Mouse (Mus musculus): ENCODE results near the gene Gm6676.
"Not testable (repeated sequence)": the region's sequence is repeated elsewhere in the genome, so short reads cannot be mapped to it uniquely, and the experiment has no call there.

The Gm6676 gene

DNA sequence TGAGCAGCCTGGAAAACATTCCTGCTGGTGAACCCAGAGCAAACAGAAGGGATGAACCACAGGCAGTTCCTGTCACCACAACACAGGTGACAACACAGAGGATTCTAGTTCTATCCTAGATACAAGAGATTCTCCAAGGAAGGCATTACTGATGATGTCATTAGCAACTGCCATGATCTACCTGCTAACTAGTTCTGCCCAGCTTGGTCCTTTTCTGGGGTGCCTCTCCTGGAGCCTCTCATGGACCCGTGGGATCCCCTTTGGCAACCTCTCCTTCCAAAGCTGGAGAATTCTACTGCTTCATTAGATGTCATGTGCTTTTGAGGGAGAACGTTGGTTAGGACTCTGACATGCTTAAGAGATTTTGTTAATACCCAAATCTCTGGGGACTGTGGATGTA, at the start of gene Gm6676:
Gm6676 (minus strand) TSS at position 101 of the 400 bp plus-strand sequence.
- DNase-seq = not testable (repeated sequence)

DNA sequence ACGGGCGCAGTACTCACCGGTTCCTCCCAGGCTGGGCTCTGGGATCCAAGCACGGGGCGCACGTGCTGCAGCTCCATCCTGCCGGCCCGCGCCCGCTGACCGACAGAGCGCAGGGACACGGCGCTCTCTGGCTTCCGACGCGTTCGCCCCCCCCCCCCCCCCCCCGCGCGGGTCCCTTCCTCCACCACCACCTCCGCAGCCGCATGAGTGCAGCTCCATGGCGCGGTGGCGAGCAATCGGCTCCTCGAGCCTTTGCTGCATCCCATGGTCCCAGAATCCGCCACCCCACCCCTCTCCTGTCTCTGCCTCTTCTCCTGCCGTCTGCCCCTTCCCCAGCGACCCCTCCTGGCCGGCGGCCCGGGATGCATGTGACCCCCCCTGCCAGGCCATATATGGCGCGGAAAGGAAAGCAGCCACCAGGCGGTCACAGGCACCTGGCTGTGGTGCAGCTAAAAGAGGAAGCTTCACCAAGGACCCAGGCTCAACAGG, 49.3 kb upstream of the Gm6676 start, which contains the start of gene Gm3512:
Gm3512 (minus strand) TSS at position 51 of the 489 bp plus-strand sequence.
- DNase-seq = peak; percentile 2

DNA sequence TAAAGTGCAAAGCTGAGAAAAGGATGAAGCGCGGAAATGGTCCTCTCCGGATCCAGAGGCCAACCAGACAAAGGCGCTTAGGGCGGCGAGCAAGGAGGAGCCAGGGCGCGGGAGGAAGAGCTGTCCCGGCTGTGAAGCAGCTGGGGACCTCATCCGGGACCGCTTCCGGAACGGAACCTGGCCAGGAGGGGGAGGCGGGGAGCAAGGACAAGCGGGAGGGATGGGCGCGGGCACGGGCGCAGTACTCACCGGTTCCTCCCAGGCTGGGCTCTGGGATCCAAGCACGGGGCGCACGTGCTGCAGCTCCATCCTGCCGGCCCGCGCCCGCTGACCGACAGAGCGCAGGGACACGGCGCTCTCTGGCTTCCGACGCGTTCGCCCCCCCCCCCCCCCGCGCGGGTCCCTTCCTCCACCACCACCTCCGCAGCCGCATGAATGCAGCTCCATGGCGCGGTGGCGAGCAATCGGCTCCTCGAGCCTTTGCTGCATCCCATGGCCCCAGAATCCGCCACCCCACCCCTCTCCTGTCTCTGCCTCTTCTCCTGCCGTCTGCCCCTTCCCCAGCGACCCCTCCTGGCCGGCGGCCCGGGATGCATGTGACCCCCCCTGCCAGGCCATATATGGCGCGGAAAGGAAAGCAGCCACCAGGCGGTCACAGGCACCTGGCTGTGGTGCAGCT, 19.9 kb downstream of the Gm6676 start:
- peak; percentile 0 for DNase-seq

DNA sequence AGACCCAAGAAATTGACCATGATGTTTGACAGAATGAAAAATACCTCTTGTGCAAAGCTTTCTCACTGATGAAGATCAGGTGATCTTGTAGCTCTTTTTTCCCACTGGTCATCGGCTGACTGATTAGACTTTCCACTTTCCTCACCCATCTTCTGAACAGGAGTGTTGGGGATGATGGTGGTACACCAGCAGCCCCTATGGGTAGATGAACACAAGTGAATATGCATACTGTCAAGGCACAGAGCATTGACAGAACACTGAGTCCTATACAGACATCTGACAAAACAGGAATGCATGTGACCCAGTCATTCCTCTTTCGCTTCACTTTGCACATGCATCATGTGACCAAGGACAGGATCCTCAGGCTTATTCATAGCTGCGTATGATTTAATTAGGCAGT, 24.7 kb downstream of the Gm6676 start, which contains the start of gene Gm3696:
Gm3696 (minus strand) TSS at position 101 of the 400 bp plus-strand sequence.
- not testable (repeated sequence) for DNase-seq

Measured in right cerebral cortex, adult 18-20 months (tissue).